Mouse (Mus musculus): ENCODE data around the gene Vill. TPM values are rescaled to one million over a fixed set of nuclear protein-coding genes. Genes with fewer than 3 reads are reported as not detected.

Vill gene
- polyA plus RNA-seq, 1 experiment from 2014 or later: 2.8 TPM

- Histone ChIP-seq H3K4me2 (ENCODE audit: low read length) (no peak overlapping the region), H3K9ac (replicated peaks; ENCODE audit: low read depth, low read length) (no peak overlapping the region), H3K27me3 (replicated peaks; ENCODE audit: control insufficient read depth, insufficient read depth, low read length) (peaks cover 8% of the 10 kb centered on the region), H3K36me3 (ENCODE audit: control insufficient read depth, insufficient read depth) (no peaks in the 10 kb centered on the region), H3K27ac (ENCODE audit: low read length) (no peak overlapping the region), H3K4me1 (replicated peaks; ENCODE audit: control insufficient read depth, insufficient read depth, low read length) (peaks cover 19% of the 10 kb centered on the region), H3K4me3 (replicated peaks; ENCODE audit: low read length) (no peak overlapping the region), H3K9me3 (ENCODE audit: control insufficient read depth, low read length) (no peaks in the 10 kb centered on the region)
- no peak for ATAC-seq
- 89% methylated on average over 5 of the region's 5 CpGs for whole genome bisulfite sequencing
These were observed 34.7 kb downstream of the Vill start for GRCm38 (mm10) chr9:119087309-119087708.

DNA sequence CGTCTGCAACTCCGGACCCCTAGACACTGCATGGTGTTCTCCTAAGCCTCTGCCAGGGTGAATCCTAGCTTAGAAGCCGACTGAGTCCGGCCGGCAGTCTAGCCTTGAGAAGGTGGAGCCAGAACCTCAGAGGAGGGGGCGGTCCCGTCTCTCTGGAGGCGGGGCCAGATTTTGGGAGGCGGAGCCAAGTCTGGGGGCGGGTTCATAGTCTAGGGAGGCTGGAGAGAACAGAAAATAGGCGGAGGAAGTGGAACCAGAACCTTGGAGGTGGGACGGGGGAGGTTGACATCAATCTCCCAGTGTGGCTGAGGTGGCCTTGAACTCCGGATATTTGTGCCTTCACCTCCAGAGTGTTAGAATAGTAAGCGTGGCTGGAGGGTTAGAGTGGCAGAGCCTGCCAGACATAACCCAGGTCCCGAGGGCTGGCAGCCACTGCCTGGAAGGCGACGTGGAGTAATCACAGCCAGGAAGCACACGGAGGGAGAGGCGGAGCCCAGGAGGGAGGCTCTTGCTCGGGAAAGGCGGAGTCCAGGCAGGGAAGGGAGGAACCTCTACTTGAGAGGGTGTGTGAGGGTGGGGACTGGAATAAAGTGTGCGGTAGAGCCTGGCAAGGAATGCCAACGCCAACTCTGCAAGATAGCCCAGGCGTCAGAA, 35.7 kb downstream of the Vill start:
- Histone ChIP-seq H3K27ac (ENCODE audit: low read length) (no peak overlapping the region), H3K9ac (replicated peaks; ENCODE audit: low read depth, low read length) (0 out of 2 replicates have a peak overlapping the region, but pooled peaks have one; percentile 27), H3K4me3 (replicated peaks; ENCODE audit: low read length) (peak overlapping the region; percentile 24), H3K36me3 (ENCODE audit: control insufficient read depth, insufficient read depth) (no peaks in the 10 kb centered on the region), H3K4me1 (replicated peaks; ENCODE audit: control insufficient read depth, insufficient read depth, low read length) (peaks cover 27% of the 10 kb centered on the region), H3K4me2 (ENCODE audit: low read length) (peak overlapping the region; percentile 47), H3K9me3 (ENCODE audit: control insufficient read depth, low read length) (no peaks in the 10 kb centered on the region), H3K27me3 (replicated peaks; ENCODE audit: control insufficient read depth, insufficient read depth, low read length) (peaks cover 8% of the 10 kb centered on the region)
- 2% methylated on average over 24 of the region's 24 CpGs for WGBS
- ATAC-seq: peak; percentile 52

- Histone ChIP-seq H3K4me1 (replicated peaks; ENCODE audit: control insufficient read depth, insufficient read depth, low read length) (peaks cover 31% of the 10 kb centered on the region), H3K9me3 (ENCODE audit: control insufficient read depth, low read length) (no peaks in the 10 kb centered on the region), H3K4me3 (replicated peaks; ENCODE audit: low read length) (no peak overlapping the region), H3K27ac (ENCODE audit: low read length) (no peak overlapping the region), H3K27me3 (replicated peaks; ENCODE audit: control insufficient read depth, insufficient read depth, low read length) (peaks cover 9% of the 10 kb centered on the region), H3K4me2 (ENCODE audit: low read length) (no peak overlapping the region), H3K36me3 (ENCODE audit: control insufficient read depth, insufficient read depth) (no peaks in the 10 kb centered on the region), H3K9ac (replicated peaks; ENCODE audit: low read depth, low read length) (no peak overlapping the region)
- ATAC-seq: no peak
- 40% methylated on average over 7 of the region's 7 CpGs for WGBS
These were observed 36.9 kb downstream of the Vill start for GRCm38 (mm10) chr9:119089437-119089836.

GRCm38 (mm10) chr9:119090462-119090861, 37.9 kb downstream of the Vill start:
- Histone ChIP-seq H3K4me1 (replicated peaks; ENCODE audit: control insufficient read depth, insufficient read depth, low read length) (peaks cover 31% of the 10 kb centered on the region), H3K9ac (replicated peaks; ENCODE audit: low read depth, low read length) (no peak overlapping the region), H3K27ac (ENCODE audit: low read length) (no peak overlapping the region), H3K27me3 (replicated peaks; ENCODE audit: control insufficient read depth, insufficient read depth, low read length) (peaks cover 12% of the 10 kb centered on the region), H3K9me3 (ENCODE audit: control insufficient read depth, low read length) (no peaks in the 10 kb centered on the region), H3K36me3 (ENCODE audit: control insufficient read depth, insufficient read depth) (no peaks in the 10 kb centered on the region), H3K4me2 (ENCODE audit: low read length) (no peak overlapping the region), H3K4me3 (replicated peaks; ENCODE audit: low read length) (no peak overlapping the region)
- 91% methylated on average over 5 of the region's 5 CpGs for WGBS
- ATAC-seq: no peak

GRCm38 (mm10) chr9:119091581-119092310, 39.2 kb downstream of the Vill start:
- no peak for ATAC-seq
- H3K27ac ChIP-seq (ENCODE audit: low read length): no peak overlapping the region
- peaks cover 29% of the 10 kb centered on the region for H3K4me1 ChIP-seq (replicated peaks; ENCODE audit: control insufficient read depth, insufficient read depth, low read length)
- peak overlapping the region; percentile 52 for H3K4me3 ChIP-seq (replicated peaks; ENCODE audit: low read length)
- peak overlapping the region; percentile 70 for H3K4me2 ChIP-seq (ENCODE audit: low read length)
- no peaks in the 10 kb centered on the region for H3K9me3 ChIP-seq (ENCODE audit: control insufficient read depth, low read length)
- H3K36me3 ChIP-seq (ENCODE audit: control insufficient read depth, insufficient read depth): no peaks in the 10 kb centered on the region
- no peak overlapping the region; the same call in 1 of the 2 replicates for H3K9ac ChIP-seq (replicated peaks; ENCODE audit: low read depth, low read length)
- peaks cover 12% of the 10 kb centered on the region for H3K27me3 ChIP-seq (replicated peaks; ENCODE audit: control insufficient read depth, insufficient read depth, low read length)
- WGBS: 72% methylated on average over 11 of the region's 12 CpGs

DNA sequence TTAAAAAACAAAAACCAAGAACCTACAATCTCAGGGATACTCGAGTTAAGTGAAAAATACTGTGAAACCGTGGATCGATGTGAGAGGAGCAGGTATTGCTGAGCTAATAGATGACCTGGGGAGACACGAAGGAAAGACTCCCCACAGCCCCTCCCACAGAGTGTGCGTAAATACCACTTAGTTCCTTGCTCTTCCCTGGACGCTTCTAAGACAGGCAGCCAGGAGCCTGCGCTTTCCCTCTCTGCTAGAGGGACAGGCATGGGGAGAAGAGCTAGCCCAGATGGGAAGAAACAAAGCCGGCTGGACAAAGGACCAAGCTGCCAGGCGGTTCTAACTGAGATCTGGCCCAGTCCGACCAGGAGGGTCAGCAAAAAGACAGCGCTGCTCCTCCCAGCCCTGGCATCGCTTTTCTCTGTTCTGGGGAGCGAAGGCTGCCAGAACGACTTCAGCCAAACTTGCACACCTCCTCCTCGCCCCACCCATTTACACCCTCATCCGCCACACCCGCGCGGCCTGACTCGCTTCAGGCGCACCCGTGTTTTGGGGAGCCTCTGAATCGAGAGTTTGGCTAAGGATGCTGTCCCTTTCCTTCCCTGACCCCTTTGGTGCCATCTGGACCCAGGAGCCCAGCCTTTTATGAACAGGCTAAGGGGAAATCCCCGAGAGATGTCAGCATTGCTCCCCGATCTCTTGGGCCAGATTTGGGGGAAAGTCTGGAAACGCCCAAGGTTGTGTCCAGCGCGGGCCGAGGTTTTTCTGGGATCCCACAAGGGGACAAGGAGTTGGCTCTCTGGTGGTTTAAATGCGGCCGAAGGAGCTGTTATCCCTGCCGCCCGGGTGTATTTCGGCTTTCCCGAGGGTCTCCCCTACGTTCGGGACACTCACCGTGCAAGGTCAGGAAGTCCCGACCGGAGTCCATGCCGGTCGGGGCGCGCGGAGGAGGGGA, 40.2 kb downstream of the Vill start:
- H3K27ac ChIP-seq (ENCODE audit: low read length): no peak overlapping the region
- WGBS: 3% methylated on average over 40 of the region's 45 CpGs
- H3K36me3 ChIP-seq (ENCODE audit: control insufficient read depth, insufficient read depth): no peaks in the 10 kb centered on the region
- H3K4me1 ChIP-seq (replicated peaks; ENCODE audit: control insufficient read depth, insufficient read depth, low read length): peaks cover 29% of the 10 kb centered on the region
- H3K9ac ChIP-seq (replicated peaks; ENCODE audit: low read depth, low read length): peak overlapping the region; percentile 43
- peaks cover 12% of the 10 kb centered on the region for H3K27me3 ChIP-seq (replicated peaks; ENCODE audit: control insufficient read depth, insufficient read depth, low read length)
- H3K4me3 ChIP-seq (replicated peaks; ENCODE audit: low read length): peak overlapping the region; percentile 52
- ATAC-seq: no peak
- no peaks in the 10 kb centered on the region for H3K9me3 ChIP-seq (ENCODE audit: control insufficient read depth, low read length)
- H3K4me2 ChIP-seq (ENCODE audit: low read length): peak overlapping the region; percentile 70

DNA sequence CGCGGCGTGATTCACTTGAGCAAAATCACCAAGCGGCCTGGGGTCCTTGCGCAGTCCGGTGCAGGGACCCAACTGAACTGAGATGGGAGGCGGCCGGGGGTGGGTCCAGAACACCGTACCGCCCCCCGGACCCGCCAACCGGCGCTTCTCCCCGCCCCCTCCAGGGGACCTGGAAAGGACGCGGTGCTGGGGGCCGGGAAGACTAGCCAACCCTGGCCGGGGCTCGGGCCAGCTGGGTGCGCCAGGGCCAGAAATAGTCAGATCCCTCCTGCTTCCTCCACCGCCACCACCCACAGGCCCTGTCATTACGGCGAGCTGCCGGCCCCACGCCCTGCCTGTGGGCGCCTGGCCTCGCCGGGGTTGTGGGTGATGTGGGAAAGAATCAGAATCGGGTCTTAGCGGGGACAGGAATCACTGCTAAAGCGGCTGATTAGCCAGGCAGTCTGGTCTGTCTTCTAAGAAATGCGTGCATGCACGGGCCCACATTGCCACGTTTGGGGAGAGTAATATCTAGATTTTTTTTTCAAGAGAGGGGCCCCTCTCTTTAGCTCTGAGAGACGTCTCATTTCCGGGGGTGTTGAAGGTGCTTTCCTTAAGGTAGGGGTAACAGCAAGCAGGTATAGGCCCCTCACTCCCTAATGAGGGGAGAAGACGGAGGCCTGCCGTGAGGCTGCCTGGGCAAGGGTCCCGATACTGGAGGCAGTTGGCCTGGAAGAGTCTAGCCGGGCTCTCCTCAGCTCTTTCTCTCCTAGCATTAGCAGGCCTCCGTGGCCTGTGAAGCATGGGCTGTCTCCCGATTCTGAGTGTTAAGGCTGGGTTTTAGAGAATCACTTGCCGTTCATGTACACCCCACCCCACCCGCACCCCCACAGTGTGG, 41.1 kb downstream of the Vill start, which contains the start of gene Plcd1:
Plcd1 (minus strand) TSS at position 84 of the 877 bp plus-strand sequence.
- Histone ChIP-seq H3K4me1 (replicated peaks; ENCODE audit: control insufficient read depth, insufficient read depth, low read length) (peaks cover 20% of the 10 kb centered on the region), H3K36me3 (ENCODE audit: control insufficient read depth, insufficient read depth) (no peaks in the 10 kb centered on the region), H3K9me3 (ENCODE audit: control insufficient read depth, low read length) (no peaks in the 10 kb centered on the region), H3K4me3 (replicated peaks; ENCODE audit: low read length) (peak within 1 kb of the TSS; percentile 52), H3K27ac (ENCODE audit: low read length) (no peak within 1 kb of the TSS), H3K27me3 (replicated peaks; ENCODE audit: control insufficient read depth, insufficient read depth, low read length) (peaks cover 10% of the 10 kb centered on the region), H3K4me2 (ENCODE audit: low read length) (peak within 1 kb of the TSS; percentile 70), H3K9ac (replicated peaks; ENCODE audit: low read depth, low read length) (peak within 1 kb of the TSS; percentile 43)
- WGBS: 10% methylated on average over 43 of the region's 45 CpGs
- peak; percentile 84 for ATAC-seq

DNA sequence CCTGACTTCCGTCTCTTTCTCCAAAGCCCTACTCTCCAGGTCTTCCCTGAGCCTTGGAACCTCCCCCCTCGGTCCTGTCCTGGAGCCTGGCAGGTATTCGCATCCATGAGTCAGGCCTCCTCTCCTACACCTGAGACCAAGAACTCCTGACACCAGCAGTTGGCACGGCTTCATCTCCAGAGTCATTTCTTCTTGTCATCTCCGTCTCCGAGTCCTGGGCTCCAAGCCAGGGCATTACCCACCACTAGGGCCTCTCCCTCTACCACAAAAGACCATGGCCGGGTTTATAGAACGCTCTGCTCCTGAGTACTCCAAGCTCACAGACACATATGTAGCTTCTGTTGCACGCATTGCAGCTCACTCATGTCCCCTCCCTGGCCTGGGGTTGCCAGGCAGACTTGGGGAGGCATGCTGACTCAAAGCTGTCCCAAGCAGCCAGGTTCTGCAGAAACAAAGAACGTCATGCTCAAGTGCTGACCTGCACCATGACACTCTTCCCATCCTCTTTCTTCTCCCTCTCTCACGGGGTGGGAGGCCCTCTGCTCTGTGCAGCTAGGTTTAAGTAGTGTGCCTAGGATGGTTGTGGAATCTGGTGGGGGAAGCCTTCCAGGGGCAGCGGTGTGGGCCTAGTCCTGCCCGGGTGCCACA, 42.0 kb downstream of the Vill start:
- Histone ChIP-seq H3K36me3 (ENCODE audit: control insufficient read depth, insufficient read depth) (no peaks in the 10 kb centered on the region), H3K4me2 (ENCODE audit: low read length) (no peak overlapping the region), H3K4me3 (replicated peaks; ENCODE audit: low read length) (no peak overlapping the region), H3K27me3 (replicated peaks; ENCODE audit: control insufficient read depth, insufficient read depth, low read length) (peaks cover 10% of the 10 kb centered on the region), H3K4me1 (replicated peaks; ENCODE audit: control insufficient read depth, insufficient read depth, low read length) (peaks cover 16% of the 10 kb centered on the region), H3K9me3 (ENCODE audit: control insufficient read depth, low read length) (no peaks in the 10 kb centered on the region), H3K27ac (ENCODE audit: low read length) (no peak overlapping the region), H3K9ac (replicated peaks; ENCODE audit: low read depth, low read length) (no peak overlapping the region)
- no peak for ATAC-seq
- 55% methylated on average over 13 of the region's 13 CpGs for WGBS
